Mouse (Mus musculus): ENCODE results near the gene Podxl.

Gene Podxl

DNA sequence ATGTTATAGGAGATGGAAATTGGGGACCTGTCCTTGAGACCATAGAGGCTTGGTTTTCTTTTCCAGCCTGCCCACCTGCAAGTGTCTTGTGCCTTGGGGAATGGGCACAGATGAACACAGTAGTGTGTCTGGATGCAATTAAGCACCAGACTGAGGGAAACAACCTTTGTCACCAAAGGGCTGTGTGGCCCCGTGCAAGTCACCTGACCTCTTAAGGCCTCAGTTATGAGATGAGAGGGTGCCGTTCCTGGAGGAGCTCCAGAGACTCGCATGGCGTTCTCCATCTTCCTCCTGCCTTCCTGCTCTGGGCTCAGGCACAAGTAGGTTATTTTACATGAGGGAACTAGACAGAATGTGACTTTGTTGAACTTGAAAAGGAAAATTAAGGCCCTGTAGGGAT is 41.3 kb downstream of the Podxl start:
- no peak for DNase-seq

GRCm38 (mm10) chr6:31521491-31522355 is 42.1 kb downstream of the Podxl start:
- no peak for DNase-seq

DNA sequence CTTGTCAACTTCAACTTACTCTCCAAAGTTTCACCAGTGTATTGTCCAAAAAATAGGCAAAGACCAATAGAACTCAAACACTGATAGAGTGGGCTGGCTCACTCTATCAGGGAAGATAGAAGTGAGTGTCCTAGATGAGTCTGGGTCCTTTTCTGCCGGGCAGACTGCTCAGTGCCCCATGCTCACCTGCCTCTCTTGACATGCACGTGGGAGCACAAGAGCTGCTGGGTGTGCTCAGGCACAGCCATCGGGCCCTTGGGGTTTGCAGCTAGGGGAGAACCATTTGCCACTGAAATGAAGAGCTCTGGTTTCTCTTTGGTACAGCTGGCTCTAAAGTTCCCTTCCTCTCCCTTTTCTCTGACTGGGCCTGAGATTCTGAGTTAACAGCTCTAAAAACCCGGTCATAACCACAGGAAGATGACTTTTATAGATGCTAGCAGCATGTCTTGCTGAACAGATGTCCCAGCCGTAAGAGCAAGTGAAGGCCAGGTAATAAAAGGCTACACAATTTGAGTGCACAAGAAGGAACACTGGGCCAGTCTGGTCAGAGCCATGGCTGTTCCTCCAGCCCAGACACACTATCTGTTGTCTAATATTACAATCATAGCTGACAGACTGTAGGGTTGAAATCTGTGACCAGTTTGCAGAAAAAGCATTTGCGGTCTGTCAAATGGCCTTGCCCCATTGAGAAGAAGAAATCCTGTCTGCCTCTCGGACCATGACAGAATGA is 43.1 kb downstream of the Podxl start:
- DNase-seq: no peak

- peak; percentile 42 for DNase-seq
These were observed 44.7 kb downstream of the Podxl start for GRCm38 (mm10) chr6:31519001-31519471.

DNA sequence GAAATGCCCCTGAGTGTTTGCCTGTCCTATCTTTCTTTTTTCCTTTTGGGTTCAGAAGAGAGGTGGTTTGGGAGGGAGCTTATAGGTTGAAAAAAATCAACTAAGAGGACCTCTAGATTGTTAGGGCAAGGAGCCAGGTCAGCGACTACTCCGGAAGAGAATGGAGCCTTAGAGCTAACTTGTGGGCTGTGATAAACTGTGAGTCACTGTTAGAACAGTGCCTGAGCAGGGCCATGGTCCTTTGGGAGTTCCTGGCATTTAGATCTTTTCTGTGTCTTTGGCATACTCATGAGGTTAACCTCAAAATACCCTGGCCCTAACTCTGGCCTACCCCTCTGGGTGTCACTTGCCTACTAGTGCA is 45.5 kb downstream of the Podxl start:
- DNase-seq: no peak

GRCm38 (mm10) chr6:31517681-31518337 is 46.0 kb downstream of the Podxl start:
- no peak for DNase-seq

- no peak for DNase-seq
These were observed 50.1 kb downstream of the Podxl start for GRCm38 (mm10) chr6:31513726-31514125.

DNA sequence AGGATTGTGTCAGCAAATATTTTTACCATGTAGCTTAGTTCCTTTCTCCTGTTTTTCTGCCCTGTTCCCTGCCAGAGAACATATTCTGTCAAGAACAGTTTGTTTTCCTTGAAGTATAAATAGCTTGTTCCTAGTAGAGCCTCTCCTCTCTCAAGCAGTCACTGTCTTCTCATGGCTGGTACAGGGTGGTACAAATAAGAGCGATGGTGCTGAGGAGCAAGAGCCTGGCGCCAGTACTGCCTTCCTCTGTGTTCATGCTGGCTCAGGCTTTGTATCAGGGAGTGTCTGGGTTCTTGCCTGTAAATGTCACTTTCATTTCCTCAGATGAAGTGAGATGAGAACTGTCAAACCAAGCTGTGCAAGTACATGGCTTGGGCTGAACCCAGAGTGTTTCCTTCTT is 61.2 kb downstream of the Podxl start:
- no peak for DNase-seq

GRCm38 (mm10) chr6:31500691-31501090 is 63.1 kb downstream of the Podxl start:
- DNase-seq: no peak

GRCm38 (mm10) chr6:31500260-31500659 is 63.5 kb downstream of the Podxl start:
- DNase-seq: no peak

- no peak for DNase-seq
These were observed 63.9 kb downstream of the Podxl start for GRCm38 (mm10) chr6:31499836-31500235.

DNA sequence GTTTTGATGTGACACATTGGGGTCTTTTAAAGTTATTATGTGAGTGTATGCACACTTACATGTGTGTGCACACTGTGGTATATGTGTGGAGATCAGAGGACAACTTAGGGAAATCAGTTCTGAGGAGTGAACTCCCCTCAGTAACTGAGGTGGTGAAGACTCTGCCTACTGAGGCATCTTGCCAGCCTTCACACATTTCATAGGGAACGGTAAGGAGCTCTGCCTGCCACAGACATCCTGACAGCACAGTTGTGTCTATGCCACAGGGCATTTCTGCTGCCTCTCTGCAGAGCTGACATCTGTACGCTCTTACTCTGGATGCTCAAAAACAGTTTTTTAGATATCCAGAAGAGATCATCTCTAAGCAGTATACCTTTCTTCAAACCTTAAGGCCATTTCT is 67.6 kb downstream of the Podxl start:
- no peak for DNase-seq

- no peak for DNase-seq
These were observed 68.6 kb downstream of the Podxl start for GRCm38 (mm10) chr6:31495122-31495731.

DNA sequence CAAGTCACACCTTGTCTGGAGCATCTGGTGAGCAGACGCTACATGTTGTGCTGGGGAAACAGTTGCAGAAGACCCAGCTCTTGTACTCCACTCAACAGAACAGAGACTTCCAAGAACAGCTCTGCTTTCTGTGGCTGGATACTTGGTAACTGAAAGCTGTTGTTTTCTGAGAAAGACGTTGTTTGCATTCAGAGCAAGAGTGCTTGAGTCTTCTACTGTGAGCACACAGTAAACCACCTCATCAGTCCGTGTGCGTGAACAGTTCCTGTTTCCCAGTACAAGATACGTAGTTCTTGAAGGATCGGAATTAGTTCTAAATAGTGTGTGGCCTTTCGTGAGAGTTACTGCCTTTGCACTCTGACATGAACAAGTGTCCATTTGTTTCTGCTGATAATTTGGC is 73.8 kb downstream of the Podxl start:
- no peak for DNase-seq

GRCm38 (mm10) chr6:31486601-31487000 is 77.2 kb downstream of the Podxl start:
- no peak for DNase-seq

DNA sequence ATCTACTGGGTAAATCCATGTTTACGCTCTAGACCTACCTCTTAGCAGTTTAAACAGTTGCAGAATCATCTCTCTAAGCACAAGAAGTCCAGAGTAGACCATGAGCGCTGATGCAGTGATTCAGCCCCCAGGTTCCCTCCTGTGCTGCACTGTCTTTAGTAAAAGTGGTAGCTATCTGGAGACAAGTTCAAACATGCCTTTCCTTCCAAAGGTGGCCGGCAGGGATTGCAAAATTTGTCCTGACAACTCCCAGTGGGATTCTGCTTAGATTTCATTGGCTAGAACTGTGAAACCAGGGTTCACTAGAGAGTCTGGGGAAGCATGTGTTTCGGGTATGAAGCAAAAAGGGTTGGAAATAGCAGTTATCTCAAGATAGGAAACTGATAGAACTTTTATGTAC is 83.8 kb downstream of the Podxl start:
- no peak for DNase-seq

GRCm38 (mm10) chr6:31478221-31478620 is 85.6 kb downstream of the Podxl start:
- DNase-seq: no peak

All from thymus, postnatal 4 days (tissue).